Comparison of ENCODE assay signal across 20 mouse cellular contexts in genomic region chr8:4586356-4586755, GRCm38 (mm10). TPM values are rescaled to one million over a fixed set of nuclear protein-coding genes. Genes with fewer than 3 reads are reported as not detected.
DNase-seq lines count a peak whose midpoint lies in the region; ATAC-seq and TF ChIP-seq lines count a peak whose summit lies in the region.
"Had no signal": no experiment of that assay in that cellular context is flagged by ENCODE, and none has a peak within 500 bp of the region (broad histone marks: within the 10 kb centered on the region; RNA-seq: fewer than 3 reads in every experiment).

No protein-coding gene starts in this region.

- H3K4me3 ChIP-seq in lung, adult 2 months (replicated peaks; ENCODE audit: extremely low read depth, low read depth, low read length) = no peak overlapping the region
- no peak overlapping the region for H3K4me3 ChIP-seq in embryonic facial prominence, embryonic 13.5 days
- H3K4me3 ChIP-seq in stomach, embryonic 15.5 days (replicated peaks) = no peak overlapping the region
- H3K4me3 ChIP-seq: erythroblast, embryonic 14.5 days; neural tube, embryonic 13.5 days had no signal

- peak; percentile 18 for DNase-seq in embryo, embryonic 10 days (ENCODE audit: low spot score)
- DNase-seq in embryo, embryonic 9.5 days (ENCODE audit: extremely low spot score) = no peak
- DNase-seq in lung, postnatal 36 days = peak; percentile 4
- no peak for DNase-seq in lung, adult 2 months
- DNase-seq in heart, adult 18-20 months = no peak
- DNase-seq in adrenal gland, adult 18-20 months (ENCODE audit: low spot score in 2 of 2) = no peak
- DNase-seq: adrenal gland, adult 8-10 months; cerebellum, adult 9-10 months; gastrocnemius, postnatal 25 days; kidney, adult 11 months; liver, postnatal 0 days; midbrain, embryonic 14.5 days; right cerebral cortex, postnatal 25 days; thymus, postnatal 25 days had no signal

- no peak for TF ChIP-seq POLR2A in lung, adult 2 months (IDR thresholded peaks at IDR 0.05; ENCODE audit: borderline replicate concordance, extremely low read depth, low read depth, low read length)

- no peaks in the 10 kb centered on the region for H3K9me3 ChIP-seq in embryonic facial prominence, embryonic 13.5 days
- H3K9me3 ChIP-seq in stomach, embryonic 15.5 days = no peaks in the 10 kb centered on the region
- H3K9me3 ChIP-seq: neural tube, embryonic 13.5 days had no signal

- no peaks in the 10 kb centered on the region for H3K4me1 ChIP-seq in lung, adult 2 months (ENCODE audit: control insufficient read depth, insufficient read depth, low read length)
- no peaks in the 10 kb centered on the region for H3K4me1 ChIP-seq in embryonic facial prominence, embryonic 13.5 days
- H3K4me1 ChIP-seq in stomach, embryonic 15.5 days = no peaks in the 10 kb centered on the region
- H3K4me1 ChIP-seq: neural tube, embryonic 13.5 days had no signal

- H3K36me3 ChIP-seq in embryonic facial prominence, embryonic 13.5 days = no peaks in the 10 kb centered on the region
- no peaks in the 10 kb centered on the region for H3K36me3 ChIP-seq in stomach, embryonic 15.5 days
- H3K36me3 ChIP-seq: neural tube, embryonic 13.5 days had no signal

- ATAC-seq in embryonic facial prominence, embryonic 13.5 days (ENCODE audit: insufficient number of reproducible peaks, insufficient read depth, low FRiP score, low TSS enrichment, low read depth) = peak; percentile 88
- peak; percentile 63; the same call in 1 of the 2 replicates for ATAC-seq in stomach, embryonic 15.5 days (ENCODE audit: insufficient read depth, low FRiP score, low read depth)
- ATAC-seq: forebrain, embryonic 14.5 days; liver, postnatal 0 days had no signal

- 24% methylated on average over 4 of the region's 4 CpGs for WGBS in lung, adult 2 months
- 15% methylated on average over 4 of the region's 4 CpGs for WGBS in embryonic facial prominence, embryonic 13.5 days
- WGBS in stomach, embryonic 15.5 days = 20% methylated on average over 4 of the region's 4 CpGs

- H3K27me3 ChIP-seq in embryonic facial prominence, embryonic 13.5 days = no peaks in the 10 kb centered on the region
- no peaks in the 10 kb centered on the region for H3K27me3 ChIP-seq in stomach, embryonic 15.5 days (replicated peaks)
- H3K27me3 ChIP-seq: neural tube, embryonic 13.5 days had no signal

- TF ChIP-seq CTCF in lung, adult 2 months (IDR thresholded peaks at IDR 0.05; ENCODE audit: insufficient read depth, low read length) = no peak

- H3K9ac ChIP-seq in embryonic facial prominence, embryonic 13.5 days = no peak overlapping the region
- no peak overlapping the region for H3K9ac ChIP-seq in stomach, embryonic 15.5 days
- H3K9ac ChIP-seq: liver, postnatal 0 days; neural tube, embryonic 13.5 days had no signal

- no peak overlapping the region for H3K27ac ChIP-seq in embryonic facial prominence, embryonic 13.5 days
- no peak overlapping the region for H3K27ac ChIP-seq in stomach, embryonic 15.5 days
- H3K27ac ChIP-seq: kidney, postnatal 0 days; neural tube, embryonic 13.5 days had no signal

- no peak overlapping the region for H3K4me2 ChIP-seq in embryonic facial prominence, embryonic 13.5 days
- H3K4me2 ChIP-seq in stomach, embryonic 15.5 days = no peak overlapping the region
- H3K4me2 ChIP-seq: neural tube, embryonic 13.5 days had no signal

RNA-seq across cellular contexts. Expression of gene Zfp958, which starts 26.6 kb away (rescaled TPM):
- 0.51 and 1.1 TPM in 2 replicates for polyA plus RNA-seq in lung, adult 2 months (2012; rRNA removed)
- polyA plus RNA-seq in embryonic facial prominence, embryonic 13.5 days (2015; fragmentation: Nextera tagmentation; extraction: Ambion mirVana) = 14.3 and 18.5 TPM in 2 replicates
- polyA plus RNA-seq in stomach, embryonic 15.5 days (2015; fragmentation: Nextera tagmentation; extraction: Ambion mirVana) = 12.5 and 14.9 TPM in 2 replicates
- 1 to 10 TPM; 7.7 to 8.3 TPM for total RNA-seq in heart, adult 18-20 months (2021)
- total RNA-seq in adrenal gland, adult 18-20 months (2021) = 10 to 100 TPM; 12.7 to 18.9 TPM
- polyA plus RNA-seq: erythroblast, embryonic 14.5 days had no signal

Comparison
In these comparisons a context has a peak if more than half of its experiments do, and no peak if none do; other contexts are left out.
1. DNase-seq: peak in embryo, embryonic 10 days (single experiment) and lung, postnatal 36 days (single experiment); none in embryo, embryonic 9.5 days (single experiment), lung, adult 2 months (single experiment), heart, adult 18-20 months (0 of 2) and adrenal gland, adult 18-20 months (0 of 2).